Mouse (Mus musculus): ENCODE results near the gene Ssh1. TPM values are rescaled to one million over a fixed set of nuclear protein-coding genes. Genes with fewer than 3 reads are reported as not detected.
A peak's percentile ranks its signal among the peaks of the same experiment; 100 is the strongest.

Gene Ssh1
- total RNA-seq, 2 experiments from 2014 or later, result 28.2 to 28.6 TPM

- no peak for TF ChIP-seq CTCF (IDR thresholded peaks at IDR 0.05)
- Histone ChIP-seq H3K27ac (no peak overlapping the region), H3K4me3 (no peak overlapping the region)
- intact Hi-C loops (cut with DNase I), result loop anchor here (5.0 to 10.0 kb wide), 3 partner anchors 33 to 594 kb away; partner anchors contain the start of gene Ssh1
- DNase-seq (ENCODE audit: extremely low spot score in 1 of 2, low spot score in 2 of 2), result no peak
Measured at GRCm38 (mm10) chr5:113959039-113959438, 34.7 kb downstream of the Ssh1 start.

- DNase-seq (ENCODE audit: extremely low spot score in 1 of 2, low spot score in 2 of 2), result peak; percentile 72 to 83
- no peak overlapping the region for H3K27ac ChIP-seq
- H3K4me3 ChIP-seq, result no peak overlapping the region
- intact Hi-C loops (cut with DNase I), result loop anchor here (5.0 to 10.0 kb wide), 3 partner anchors 36 to 592 kb away; partner anchors contain the start of gene Ssh1
- peak; percentile 89 for TF ChIP-seq CTCF (IDR thresholded peaks at IDR 0.05)
Measured at GRCm38 (mm10) chr5:113956510-113956909, 37.2 kb downstream of the Ssh1 start.

- H3K4me3 ChIP-seq, result no peak overlapping the region
- H3K27ac ChIP-seq, result no peak overlapping the region
- no peak for TF ChIP-seq CTCF (IDR thresholded peaks at IDR 0.05)
- intact Hi-C loops (cut with DNase I), result loop anchor here (2.0 to 10.0 kb wide), 4 partner anchors 37 to 591 kb away; partner anchors contain the start of genes Iscu, Sart3 and Ssh1
- no peak for DNase-seq (ENCODE audit: extremely low spot score in 1 of 2, low spot score in 2 of 2)
Measured at GRCm38 (mm10) chr5:113955691-113956090, 38.0 kb downstream of the Ssh1 start.

- no peak for TF ChIP-seq CTCF (IDR thresholded peaks at IDR 0.05)
- intact Hi-C loops (cut with DNase I), result loop anchor here (2.0 to 10.0 kb wide), 4 partner anchors 37 to 590 kb away; partner anchors contain the start of genes Iscu, Sart3 and Ssh1
- H3K4me3 ChIP-seq, result no peak overlapping the region
- no peak overlapping the region for H3K27ac ChIP-seq
- DNase-seq (ENCODE audit: extremely low spot score in 1 of 2, low spot score in 2 of 2), result no peak
Measured at GRCm38 (mm10) chr5:113955281-113955680, 38.4 kb downstream of the Ssh1 start.

- intact Hi-C loops (cut with DNase I), result loop anchor here (1.0 to 10.0 kb wide), 4 partner anchors 47 to 590 kb away; partner anchors contain the start of genes Coro1c, Iscu and Sart3
- no peak overlapping the region for H3K4me3 ChIP-seq
- H3K27ac ChIP-seq, result no peak overlapping the region
- DNase-seq (ENCODE audit: extremely low spot score in 1 of 2, low spot score in 2 of 2), result peak; percentile 80 to 86
- TF ChIP-seq CTCF (IDR thresholded peaks at IDR 0.05), result peak; percentile 97
Measured at GRCm38 (mm10) chr5:113954421-113954820, 39.3 kb downstream of the Ssh1 start.

- Histone ChIP-seq H3K4me3 (no peak overlapping the region), H3K27ac (no peak overlapping the region)
- TF ChIP-seq CTCF (IDR thresholded peaks at IDR 0.05), result no peak
- intact Hi-C loops (cut with DNase I), result loop anchor here (5.0 to 10.0 kb wide), 2 partner anchors 45 to 588 kb away; partner anchors contain the start of gene Coro1c
- DNase-seq (ENCODE audit: extremely low spot score in 1 of 2, low spot score in 2 of 2), result no peak
Measured at GRCm38 (mm10) chr5:113952519-113952918, 41.2 kb downstream of the Ssh1 start.

GRCm38 (mm10) chr5:113951693-113952071 lies 42.0 kb downstream of the Ssh1 start:
- no peak overlapping the region for H3K27ac ChIP-seq
- no peak for TF ChIP-seq CTCF (IDR thresholded peaks at IDR 0.05)
- no peak overlapping the region for H3K4me3 ChIP-seq
- intact Hi-C loops (cut with DNase I), result loop anchor here (5.0 to 10.0 kb wide), 2 partner anchors 44 to 587 kb away; partner anchors contain the start of gene Coro1c
- no peak for DNase-seq (ENCODE audit: extremely low spot score in 1 of 2, low spot score in 2 of 2)

- intact Hi-C loops (cut with DNase I), result loop anchor here (5.0 to 10.0 kb wide), 2 partner anchors 44 to 586 kb away; partner anchors contain the start of gene Coro1c
- DNase-seq (ENCODE audit: extremely low spot score in 1 of 2, low spot score in 2 of 2), result no peak
- TF ChIP-seq CTCF (IDR thresholded peaks at IDR 0.05), result no peak
- Histone ChIP-seq H3K4me3 (no peak overlapping the region), H3K27ac (no peak overlapping the region)
Measured at GRCm38 (mm10) chr5:113950786-113951692, 42.7 kb downstream of the Ssh1 start.

- intact Hi-C loops (cut with DNase I), result loop anchor here (5.0 to 10.0 kb wide), 2 partner anchors 43 to 585 kb away; partner anchors contain the start of gene Coro1c
Measured at GRCm38 (mm10) chr5:113950133-113950532, 43.6 kb downstream of the Ssh1 start.

GRCm38 (mm10) chr5:113947280-113947679 lies 46.4 kb downstream of the Ssh1 start:
- intact Hi-C loops (cut with DNase I), result loop anchor here (2.0 kb wide), 1 partner anchor 174 kb away; the partner anchor contains the start of genes Iscu and Sart3
- no peak for DNase-seq (ENCODE audit: extremely low spot score in 1 of 2, low spot score in 2 of 2)

More at GRCm38 (mm10) chr5:113950133-113950532, 43.6 kb downstream of the Ssh1 start:
- no peak overlapping the region for H3K27ac ChIP-seq
- H3K4me3 ChIP-seq, result no peak overlapping the region
- no peak for DNase-seq (ENCODE audit: extremely low spot score in 1 of 2, low spot score in 2 of 2)
- TF ChIP-seq CTCF (IDR thresholded peaks at IDR 0.05), result no peak

GRCm38 (mm10) chr5:113945126-113945525 lies 48.6 kb downstream of the Ssh1 start:
- H3K27ac ChIP-seq, result no peak overlapping the region
- TF ChIP-seq CTCF (IDR thresholded peaks at IDR 0.05), result no peak

More at GRCm38 (mm10) chr5:113947280-113947679, 46.4 kb downstream of the Ssh1 start:
- H3K4me3 ChIP-seq, result no peak overlapping the region
- TF ChIP-seq CTCF (IDR thresholded peaks at IDR 0.05), result peak; percentile 22
- no peak overlapping the region for H3K27ac ChIP-seq

GRCm38 (mm10) chr5:113943328-113943727 lies 50.4 kb downstream of the Ssh1 start:
- no peak for TF ChIP-seq CTCF (IDR thresholded peaks at IDR 0.05)
- no peak overlapping the region for H3K27ac ChIP-seq
- intact Hi-C loops (cut with DNase I), result no loop called here
- DNase-seq (ENCODE audit: extremely low spot score in 1 of 2, low spot score in 2 of 2), result no peak
- no peak overlapping the region for H3K4me3 ChIP-seq

More at GRCm38 (mm10) chr5:113945126-113945525, 48.6 kb downstream of the Ssh1 start:
- intact Hi-C loops (cut with DNase I), result no loop called here
- no peak for DNase-seq (ENCODE audit: extremely low spot score in 1 of 2, low spot score in 2 of 2)
- H3K4me3 ChIP-seq, result no peak overlapping the region
